Mouse (Mus musculus): ENCODE data around the gene Dtl. TPM values are rescaled to one million over a fixed set of nuclear protein-coding genes. Genes with fewer than 3 reads are reported as not detected.

The Dtl gene
- polyA plus RNA-seq, 1 experiment: 5.1 TPM

GRCm38 (mm10) chr1:191513195-191513594, 62.1 kb downstream of the Dtl start:
- H3K27ac ChIP-seq (ENCODE audit: insufficient read depth, low read length): no peak overlapping the region
- no peaks in the 10 kb centered on the region; the same call in 1 of the 2 replicates for H3K4me1 ChIP-seq (ENCODE audit: control insufficient read depth, insufficient read depth, low read length)
- no peak for TF ChIP-seq CTCF (IDR thresholded peaks at IDR 0.05; ENCODE audit: extremely low read depth, insufficient read depth, low read length)
- H3K4me3 ChIP-seq (ENCODE audit: insufficient read depth, low read length): no peak overlapping the region

DNA sequence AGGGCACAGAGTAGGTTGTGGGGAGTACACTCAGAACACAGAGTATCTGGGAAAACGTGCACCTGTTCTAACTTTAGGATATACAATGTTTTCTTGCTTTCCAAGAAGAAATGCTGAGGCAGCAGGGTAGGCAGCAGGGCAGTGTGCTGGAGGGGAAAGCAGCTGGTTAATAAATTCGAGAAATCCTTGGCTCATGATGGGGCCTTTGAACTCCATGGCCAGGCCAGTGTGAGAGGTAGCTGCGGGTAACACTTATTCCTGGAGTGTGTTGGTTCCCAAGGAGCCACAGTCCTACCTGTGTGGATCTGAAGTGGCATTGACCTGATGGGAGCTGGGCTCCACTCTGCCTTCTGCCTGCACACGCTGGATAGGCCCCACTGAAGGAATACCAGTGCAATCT, 63.0 kb downstream of the Dtl start:
- TF ChIP-seq CTCF (IDR thresholded peaks at IDR 0.05; ENCODE audit: extremely low read depth, insufficient read depth, low read length) (no peak), POLR2A (IDR thresholded peaks at IDR 0.05; ENCODE audit: extremely low read depth, insufficient read depth, low read length) (no peak)
- H3K27ac ChIP-seq (ENCODE audit: insufficient read depth, low read length): no peak overlapping the region
- no peaks in the 10 kb centered on the region; the same call in 1 of the 2 replicates for H3K4me1 ChIP-seq (ENCODE audit: control insufficient read depth, insufficient read depth, low read length)

GRCm38 (mm10) chr1:191511503-191511902, 63.8 kb downstream of the Dtl start:
- H3K4me1 ChIP-seq (ENCODE audit: control insufficient read depth, insufficient read depth, low read length): no peaks in the 10 kb centered on the region; the same call in 1 of the 2 replicates
- TF ChIP-seq CTCF (IDR thresholded peaks at IDR 0.05; ENCODE audit: extremely low read depth, insufficient read depth, low read length) (no peak), POLR2A (IDR thresholded peaks at IDR 0.05; ENCODE audit: extremely low read depth, insufficient read depth, low read length) (no peak)
- no peak overlapping the region for H3K4me3 ChIP-seq (ENCODE audit: insufficient read depth, low read length)
- no peak overlapping the region for H3K27ac ChIP-seq (ENCODE audit: insufficient read depth, low read length)

More for the DNA sequence above, 63.0 kb downstream of the Dtl start:
- no peak overlapping the region for H3K4me3 ChIP-seq (ENCODE audit: insufficient read depth, low read length)

GRCm38 (mm10) chr1:191509865-191510264, 65.5 kb downstream of the Dtl start:
- TF ChIP-seq POLR2A (IDR thresholded peaks at IDR 0.05; ENCODE audit: extremely low read depth, insufficient read depth, low read length): no peak
- no peak for TF ChIP-seq CTCF (IDR thresholded peaks at IDR 0.05; ENCODE audit: extremely low read depth, insufficient read depth, low read length)
- H3K4me1 ChIP-seq (ENCODE audit: control insufficient read depth, insufficient read depth, low read length): no peaks in the 10 kb centered on the region; the same call in 1 of the 2 replicates
- no peak overlapping the region for H3K4me3 ChIP-seq (ENCODE audit: insufficient read depth, low read length)
- H3K27ac ChIP-seq (ENCODE audit: insufficient read depth, low read length): no peak overlapping the region

DNA sequence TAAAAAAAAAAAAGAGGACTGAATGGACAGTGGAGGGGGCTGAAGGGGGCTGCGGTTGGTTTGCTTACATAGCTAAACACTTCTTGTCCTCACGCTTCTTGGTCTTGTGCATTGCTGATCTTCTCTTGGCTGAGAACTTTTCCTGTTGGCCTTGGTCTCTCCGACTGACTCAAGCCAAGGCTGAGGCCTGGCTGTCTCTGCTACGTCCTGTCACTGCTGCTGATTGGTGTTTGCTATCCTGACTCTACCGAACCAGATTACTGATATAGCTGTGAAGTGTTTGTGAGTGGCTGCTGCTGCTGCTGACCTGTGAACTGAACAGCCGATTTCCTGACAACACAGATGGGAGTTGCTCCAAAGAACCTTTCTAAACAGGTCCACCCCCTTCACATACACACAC, 66.2 kb downstream of the Dtl start:
- H3K27ac ChIP-seq (ENCODE audit: insufficient read depth, low read length): no peak overlapping the region
- no peak for TF ChIP-seq CTCF (IDR thresholded peaks at IDR 0.05; ENCODE audit: extremely low read depth, insufficient read depth, low read length)
- no peak for TF ChIP-seq POLR2A (IDR thresholded peaks at IDR 0.05; ENCODE audit: extremely low read depth, insufficient read depth, low read length)
- H3K4me3 ChIP-seq (ENCODE audit: insufficient read depth, low read length): no peak overlapping the region
- H3K4me1 ChIP-seq (ENCODE audit: control insufficient read depth, insufficient read depth, low read length): no peaks in the 10 kb centered on the region; the same call in 1 of the 2 replicates

GRCm38 (mm10) chr1:191506791-191507190, 68.6 kb downstream of the Dtl start:
- H3K27ac ChIP-seq (ENCODE audit: insufficient read depth, low read length): no peak overlapping the region
- no peak overlapping the region for H3K4me3 ChIP-seq (ENCODE audit: insufficient read depth, low read length)
- no peaks in the 10 kb centered on the region for H3K4me1 ChIP-seq (ENCODE audit: control insufficient read depth, insufficient read depth, low read length)
- TF ChIP-seq POLR2A (IDR thresholded peaks at IDR 0.05; ENCODE audit: extremely low read depth, insufficient read depth, low read length): no peak
- TF ChIP-seq CTCF (IDR thresholded peaks at IDR 0.05; ENCODE audit: extremely low read depth, insufficient read depth, low read length): no peak

- no peak for TF ChIP-seq CTCF (IDR thresholded peaks at IDR 0.05; ENCODE audit: extremely low read depth, insufficient read depth, low read length)
- TF ChIP-seq POLR2A (IDR thresholded peaks at IDR 0.05; ENCODE audit: extremely low read depth, insufficient read depth, low read length): no peak
- Histone ChIP-seq H3K4me1 (ENCODE audit: control insufficient read depth, insufficient read depth, low read length) (no peaks in the 10 kb centered on the region), H3K27ac (ENCODE audit: insufficient read depth, low read length) (no peak overlapping the region), H3K4me3 (ENCODE audit: insufficient read depth, low read length) (no peak overlapping the region)
Measured at GRCm38 (mm10) chr1:191499666-191500065, 75.7 kb downstream of the Dtl start.

- TF ChIP-seq POLR2A (IDR thresholded peaks at IDR 0.05; ENCODE audit: extremely low read depth, insufficient read depth, low read length) (no peak), CTCF (IDR thresholded peaks at IDR 0.05; ENCODE audit: extremely low read depth, insufficient read depth, low read length) (no peak)
- H3K4me1 ChIP-seq (ENCODE audit: control insufficient read depth, insufficient read depth, low read length): no peaks in the 10 kb centered on the region; the same call in 1 of the 2 replicates
- no peak overlapping the region for H3K4me3 ChIP-seq (ENCODE audit: insufficient read depth, low read length)
- no peak overlapping the region for H3K27ac ChIP-seq (ENCODE audit: insufficient read depth, low read length)
Measured at GRCm38 (mm10) chr1:191498271-191498955, 76.9 kb downstream of the Dtl start.

GRCm38 (mm10) chr1:191496676-191497075, 78.7 kb downstream of the Dtl start:
- TF ChIP-seq CTCF (IDR thresholded peaks at IDR 0.05; ENCODE audit: extremely low read depth, insufficient read depth, low read length) (no peak), POLR2A (IDR thresholded peaks at IDR 0.05; ENCODE audit: extremely low read depth, insufficient read depth, low read length) (no peak)
- Histone ChIP-seq H3K4me1 (ENCODE audit: control insufficient read depth, insufficient read depth, low read length) (no peaks in the 10 kb centered on the region; the same call in 1 of the 2 replicates), H3K4me3 (ENCODE audit: insufficient read depth, low read length) (no peak overlapping the region), H3K27ac (ENCODE audit: insufficient read depth, low read length) (no peak overlapping the region)

GRCm38 (mm10) chr1:191495051-191495467, 80.3 kb downstream of the Dtl start:
- Histone ChIP-seq H3K4me1 (ENCODE audit: control insufficient read depth, insufficient read depth, low read length) (no peaks in the 10 kb centered on the region; the same call in 1 of the 2 replicates), H3K4me3 (ENCODE audit: insufficient read depth, low read length) (no peak overlapping the region), H3K27ac (ENCODE audit: insufficient read depth, low read length) (no peak overlapping the region)
- no peak for TF ChIP-seq CTCF (IDR thresholded peaks at IDR 0.05; ENCODE audit: extremely low read depth, insufficient read depth, low read length)

Data from cortical plate, adult 2 months (tissue).